Mouse (Mus musculus) thymus, postnatal 36 days (tissue): ENCODE data around the gene Grb10.

Experiments used
- DNase-seq, 2 experiments: peaks; one replicate each; pipeline ENCODE4 v3.0.0; 2022; ENCODE audit warnings: mixed read lengths in 2 of 2

The Grb10 gene

GRCm38 (mm10) chr11:11943240-11944081, 95.0 kb downstream of the Grb10 start:
- DNase-seq: no peak

DNA sequence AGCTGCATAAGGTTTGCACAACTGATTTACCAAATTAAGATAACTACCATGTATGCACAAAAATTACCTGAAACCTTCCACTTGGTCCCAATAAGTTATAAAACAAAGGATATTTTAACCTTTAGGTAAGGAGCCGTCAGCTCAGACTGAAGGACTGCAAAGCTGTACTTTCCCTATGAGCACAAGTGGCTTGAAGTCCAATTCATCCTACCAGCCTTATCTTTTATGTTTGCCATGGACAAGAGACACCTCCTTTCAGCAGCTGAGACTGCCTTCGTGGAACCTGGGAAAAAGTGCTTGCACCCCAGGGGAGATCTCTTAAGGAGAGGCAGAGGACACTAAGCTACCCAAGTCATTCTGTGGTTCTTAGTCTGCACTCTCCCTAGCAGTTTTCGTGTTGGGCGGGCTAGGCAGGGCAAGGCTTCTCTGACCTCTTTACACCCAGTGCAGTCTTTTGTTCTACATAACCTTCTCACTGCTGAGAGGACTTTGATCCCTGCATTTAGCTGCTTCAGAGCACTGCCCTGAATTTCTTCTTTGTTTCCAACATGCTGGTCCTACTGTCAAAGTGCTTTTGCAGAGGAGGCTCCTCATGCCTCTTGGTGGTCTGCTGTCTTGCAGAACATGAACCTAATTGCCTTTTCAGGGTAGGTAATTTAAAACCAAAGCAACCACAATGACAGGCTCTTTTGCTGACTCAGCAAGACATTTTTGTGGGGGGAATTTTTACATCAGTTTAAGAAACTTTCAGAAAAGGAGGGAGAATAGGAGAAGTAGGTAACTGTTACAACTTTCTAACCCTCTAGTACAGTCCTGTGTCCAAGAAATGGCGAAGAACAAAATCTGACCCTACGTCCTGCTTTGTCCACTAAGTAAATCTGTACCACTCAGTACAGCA, 95.9 kb downstream of the Grb10 start:
- no peak for DNase-seq

DNA sequence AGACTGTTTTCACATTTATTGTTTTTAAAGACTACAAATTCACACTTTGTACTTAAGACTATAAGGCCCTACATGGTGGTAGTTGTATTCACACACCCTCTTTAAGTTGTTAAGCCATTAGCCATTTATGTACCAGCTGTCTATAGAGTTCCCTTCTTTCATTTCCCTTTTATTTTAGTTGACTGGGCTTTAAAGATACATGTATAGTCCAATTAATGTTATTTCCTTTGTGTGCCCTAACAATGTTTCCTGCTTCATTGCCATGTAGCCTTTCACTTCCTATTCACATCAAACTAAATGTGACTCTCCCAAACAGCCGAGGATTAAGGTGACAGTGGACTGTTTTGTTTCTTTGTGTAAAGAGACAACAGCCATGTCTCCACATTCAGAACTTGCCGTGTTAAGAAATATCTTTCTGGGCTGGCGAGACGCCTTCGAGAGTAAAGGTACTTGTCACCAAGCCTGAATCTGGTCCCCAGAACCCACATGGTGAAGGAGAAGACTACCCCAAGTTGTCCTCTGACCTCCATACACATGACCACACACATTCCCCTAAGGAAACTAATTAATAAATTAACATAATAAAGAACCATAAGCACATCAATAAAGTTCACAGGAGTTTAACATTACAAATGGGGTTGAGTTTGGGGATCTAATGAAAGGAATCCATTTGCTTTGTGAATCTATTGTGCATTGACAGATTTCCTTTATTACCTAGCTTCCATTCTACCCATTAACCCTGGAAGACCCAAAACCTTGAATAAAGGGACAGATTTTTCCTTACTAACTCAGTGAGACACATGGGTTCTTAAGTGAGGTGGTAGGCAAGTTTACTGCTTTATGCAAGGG, 97.4 kb downstream of the Grb10 start:
- DNase-seq: no peak

DNA sequence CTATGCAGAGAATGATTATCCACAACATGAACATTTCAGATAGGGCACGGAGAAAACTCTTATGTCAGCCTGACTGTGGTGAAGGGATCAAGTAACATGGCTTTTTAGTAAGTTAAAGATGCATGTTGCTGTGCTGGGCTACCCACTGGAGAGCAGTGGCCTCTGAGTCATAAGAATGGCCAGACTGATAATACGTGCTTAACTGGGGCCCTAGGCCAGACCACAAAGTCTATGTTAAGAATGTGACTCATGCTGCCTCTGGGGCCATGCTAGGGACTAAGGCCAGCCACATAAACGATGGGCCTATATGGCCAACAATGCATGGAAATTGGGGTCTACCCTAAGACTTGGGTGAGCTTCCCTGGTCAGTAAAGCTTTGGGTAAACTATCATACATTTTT, 98.9 kb downstream of the Grb10 start:
- no peak for DNase-seq

DNA sequence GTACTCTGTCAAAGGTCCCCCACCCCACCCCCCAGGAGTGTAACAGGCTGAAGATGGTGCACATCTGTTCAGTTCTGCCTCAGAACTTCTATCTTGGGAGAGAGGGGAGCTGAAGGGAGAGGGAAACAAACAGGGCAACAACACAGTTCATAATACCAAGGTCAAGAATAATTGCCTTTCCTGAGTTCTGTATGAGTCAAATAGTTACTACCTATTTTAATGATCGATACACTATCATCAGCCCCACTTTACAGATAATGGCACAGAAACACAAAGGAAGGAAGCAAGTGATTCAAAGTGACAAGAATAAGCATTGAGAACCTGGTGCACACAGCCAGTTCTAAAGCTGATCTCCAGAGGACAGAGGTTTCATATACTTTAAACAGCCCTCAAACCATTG, 99.9 kb downstream of the Grb10 start:
- no peak for DNase-seq

DNA sequence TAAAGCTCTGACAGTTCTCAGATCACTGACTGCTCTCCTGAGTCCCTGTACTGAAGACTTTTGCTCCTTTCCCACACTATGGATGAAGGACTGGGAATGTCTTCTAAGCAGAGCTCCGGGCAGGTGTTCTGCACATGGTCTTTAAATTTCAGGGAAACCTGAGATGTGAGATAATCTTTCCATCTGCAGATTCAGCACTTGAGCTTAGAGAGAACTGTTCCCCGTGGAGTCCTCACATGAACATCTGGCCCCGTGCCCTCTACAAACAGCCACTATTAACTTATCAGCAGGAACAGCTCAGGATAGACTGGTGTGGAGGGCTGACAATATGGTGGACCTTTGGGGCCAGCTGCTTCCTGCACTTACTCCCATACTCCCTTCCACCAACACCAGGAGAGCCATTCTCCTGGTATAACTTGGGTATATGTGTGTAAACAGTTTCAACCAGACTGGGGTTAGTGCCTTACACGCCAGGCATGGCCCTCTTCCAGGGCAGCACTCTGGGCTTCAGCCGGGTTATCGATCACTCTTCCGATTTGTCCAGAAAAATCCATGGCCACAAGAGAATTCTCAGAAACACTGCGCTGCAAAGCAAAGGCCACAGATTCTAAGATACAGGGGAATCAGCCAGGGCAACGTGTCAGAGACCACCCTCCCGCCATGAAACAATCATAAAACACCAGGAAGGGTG, 101.0 kb downstream of the Grb10 start:
- DNase-seq: no peak

DNA sequence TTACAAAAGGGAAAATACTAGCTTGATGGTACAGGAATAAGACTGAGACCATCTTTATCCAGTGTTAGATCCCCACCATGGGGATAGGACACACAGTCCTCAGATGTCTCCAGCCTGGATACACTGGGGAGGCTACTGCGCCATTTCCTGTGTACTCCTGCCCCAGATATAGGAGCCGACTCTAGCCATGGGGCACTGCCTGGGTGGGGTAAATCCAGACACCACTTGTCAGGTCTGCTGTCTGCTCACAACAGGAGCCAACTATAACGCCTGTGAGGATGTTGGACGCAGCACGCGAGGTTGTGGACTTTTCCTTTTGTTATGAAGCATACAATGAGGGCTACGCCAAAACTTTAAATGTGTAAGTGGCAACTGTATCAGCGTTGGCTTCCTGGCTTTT, 103.7 kb downstream of the Grb10 start:
- DNase-seq: no peak

GRCm38 (mm10) chr11:11932102-11932789, 106.2 kb downstream of the Grb10 start:
- DNase-seq: no peak

DNA sequence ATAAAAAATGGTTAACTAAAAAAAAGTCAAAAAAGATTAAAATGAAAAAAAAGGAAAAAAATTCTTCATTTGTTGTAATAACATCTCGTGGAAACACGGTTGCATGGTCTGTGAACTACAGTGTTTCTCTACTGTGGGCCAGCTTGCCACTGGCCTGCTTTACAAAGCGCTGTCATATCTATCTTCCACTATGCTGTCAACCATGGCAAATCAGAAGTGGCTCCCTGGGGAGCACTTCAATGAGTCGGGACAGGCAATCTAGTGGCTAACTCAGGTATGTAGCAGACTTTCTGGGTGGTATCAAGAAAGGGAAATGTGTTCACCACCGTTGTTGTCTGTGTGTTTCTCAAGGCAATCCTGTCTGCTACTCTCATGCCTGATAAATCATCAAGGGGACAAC, 106.8 kb downstream of the Grb10 start:
- no peak for DNase-seq

DNA sequence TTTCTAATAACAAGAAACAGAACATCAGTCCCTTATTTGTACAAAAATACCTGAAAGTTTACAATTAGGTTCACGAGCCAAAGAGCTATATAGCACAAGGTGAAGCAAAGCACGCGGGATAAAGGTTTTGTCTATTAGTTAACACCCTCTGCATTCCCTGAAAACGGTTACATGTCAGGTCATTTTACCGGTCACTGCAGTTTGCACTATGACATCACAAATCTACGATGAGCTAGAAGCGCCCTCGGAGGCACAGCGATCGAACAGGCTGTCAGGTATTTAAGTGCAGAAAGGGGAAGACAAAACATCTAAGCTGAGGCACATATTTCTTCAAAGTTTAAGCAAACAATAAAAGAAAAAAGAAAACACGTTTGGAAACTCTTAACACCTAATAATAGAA, 108.0 kb downstream of the Grb10 start:
- DNase-seq: no peak

DNA sequence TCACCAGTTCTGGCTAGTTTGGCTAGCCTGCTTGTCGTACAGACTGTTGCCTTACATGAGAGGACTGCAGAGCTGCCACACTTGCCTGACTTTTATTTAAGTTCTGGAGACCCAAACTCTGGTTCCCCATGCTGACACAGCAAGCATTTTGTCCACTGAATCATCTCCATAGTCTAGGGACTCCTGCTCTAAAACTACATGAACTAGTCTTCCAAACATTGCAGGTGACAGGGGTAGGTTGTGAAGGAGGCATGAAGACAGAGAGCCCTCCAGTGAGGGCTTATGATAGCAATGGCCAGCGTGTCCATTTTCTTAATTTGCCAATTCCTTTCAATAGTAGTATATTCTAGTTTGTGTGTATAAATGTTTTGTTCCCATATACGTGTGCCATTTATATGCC, 109.4 kb downstream of the Grb10 start:
- DNase-seq: no peak

DNA sequence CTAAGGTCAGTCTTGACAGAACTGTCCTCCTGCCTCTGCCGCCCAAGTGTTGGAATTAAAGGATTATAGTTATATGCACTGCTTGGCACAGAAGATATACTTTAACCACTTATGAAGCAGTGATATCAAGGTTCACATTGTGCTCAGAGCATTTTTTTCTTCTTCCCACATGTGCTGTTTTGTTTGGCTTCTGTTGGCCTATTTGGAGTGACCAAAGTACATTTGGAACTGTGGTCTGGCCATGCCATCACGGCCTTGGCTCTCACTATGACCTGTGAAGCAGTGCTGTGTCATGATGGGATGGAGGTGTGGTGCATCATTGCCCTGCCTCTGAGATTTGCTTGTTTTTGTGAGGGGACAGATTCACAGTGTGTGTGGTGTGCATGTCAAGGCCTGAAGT, 109.9 kb downstream of the Grb10 start:
- no peak for DNase-seq

DNA sequence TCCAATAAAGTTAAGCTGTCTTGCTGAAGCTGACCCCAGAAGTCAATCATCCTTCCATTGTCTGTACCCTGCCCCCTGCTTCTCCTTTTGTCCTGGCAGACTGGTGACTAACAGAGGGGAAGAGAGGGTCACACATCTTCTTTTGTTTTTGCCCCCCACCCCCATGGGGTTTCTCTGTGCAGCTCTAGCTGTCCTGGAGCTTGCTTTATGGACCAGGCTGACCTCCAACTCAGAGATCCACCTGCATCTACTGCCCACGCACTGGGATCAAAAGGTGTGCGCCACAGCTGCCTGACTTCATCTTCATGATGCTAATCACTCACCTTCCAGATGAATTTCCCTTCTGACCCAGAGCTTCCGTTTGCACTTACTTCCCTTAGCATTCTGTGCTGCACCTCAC, 114.6 kb downstream of the Grb10 start:
- DNase-seq: no peak

- DNase-seq: no peak
These were observed 115.1 kb downstream of the Grb10 start for GRCm38 (mm10) chr11:11923345-11923744.

DNA sequence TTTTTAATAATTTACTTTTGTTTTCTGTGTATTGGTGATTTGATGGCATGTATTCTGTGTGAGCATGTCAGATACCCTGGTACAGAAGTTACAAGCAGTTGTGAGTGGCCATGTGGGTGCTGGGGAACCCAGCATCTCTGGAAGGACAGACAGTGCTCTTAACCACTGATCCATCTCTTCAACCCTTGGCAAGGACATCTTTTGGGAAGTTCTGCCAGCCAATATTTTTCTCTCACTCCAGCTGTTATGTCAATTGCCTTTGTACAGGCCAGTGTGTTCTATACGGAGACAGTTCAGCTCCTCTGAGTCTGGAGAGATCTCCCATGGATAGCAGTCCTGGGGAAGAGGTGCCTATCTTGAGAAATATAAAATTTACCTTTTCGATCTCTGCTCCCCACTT, 116.4 kb downstream of the Grb10 start:
- no peak for DNase-seq

GRCm38 (mm10) chr11:11907703-11908413, 130.6 kb downstream of the Grb10 start:
- DNase-seq: no peak

DNA sequence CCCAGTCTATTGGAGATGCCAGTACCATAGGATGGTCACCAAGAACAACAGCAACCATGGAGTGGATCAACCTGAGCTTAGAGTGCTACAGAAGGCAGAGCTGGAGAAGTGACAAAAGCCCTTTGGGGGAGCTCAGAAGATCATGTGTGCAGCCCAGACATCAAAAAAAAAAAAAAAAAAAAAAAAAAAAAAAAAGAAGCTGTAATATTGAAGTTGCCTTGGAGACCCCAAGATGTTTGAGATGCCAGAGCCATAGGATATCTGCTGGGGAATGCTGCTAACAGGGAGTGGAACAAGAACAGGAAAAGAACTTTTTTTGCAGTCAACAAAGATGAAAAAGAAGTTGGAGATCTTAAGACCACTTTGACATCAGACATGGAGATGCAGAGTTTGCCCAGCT, 133.0 kb downstream of the Grb10 start:
- DNase-seq: no peak

- no peak for DNase-seq
These were observed 133.5 kb downstream of the Grb10 start for GRCm38 (mm10) chr11:11904995-11905394.

DNA sequence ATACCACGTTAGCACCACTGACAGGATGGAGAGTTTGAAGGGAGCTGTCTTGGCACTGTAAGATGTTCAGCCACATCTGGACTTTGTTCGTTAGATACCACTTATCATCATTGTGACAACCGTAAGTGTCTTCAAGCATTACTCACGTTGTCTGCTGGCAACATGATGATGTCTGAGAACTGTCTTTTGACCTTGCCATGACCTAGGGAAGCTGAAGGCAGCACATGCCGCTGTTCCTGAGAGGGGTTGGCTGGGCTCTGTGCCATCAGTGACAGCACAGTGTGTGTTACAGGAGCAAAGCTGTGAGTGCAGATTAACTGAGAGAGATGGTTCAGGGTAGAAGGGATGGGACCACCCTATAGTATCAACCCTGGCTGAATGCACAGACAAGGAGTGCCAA, 137.0 kb downstream of the Grb10 start:
- DNase-seq: no peak

DNA sequence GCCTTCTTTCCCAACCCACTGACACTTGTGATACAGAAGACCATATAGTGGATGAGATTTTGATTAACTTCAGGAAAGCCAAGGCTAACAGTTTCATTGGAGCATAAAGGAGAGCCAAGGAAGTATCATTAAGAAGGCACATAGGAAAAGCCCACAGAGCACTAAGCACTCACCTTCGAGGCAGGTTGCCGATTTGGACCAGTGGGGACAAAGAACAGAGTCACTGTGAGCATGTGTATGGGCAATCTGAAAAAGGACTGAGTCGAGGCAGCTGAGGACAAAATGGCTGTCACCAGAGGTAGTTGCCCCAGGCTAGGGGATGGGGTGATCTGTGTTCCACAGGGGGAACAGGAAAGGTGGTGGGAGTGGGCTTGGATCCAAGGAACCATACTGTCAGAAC, 140.0 kb downstream of the Grb10 start:
- no peak for DNase-seq
